Comparison of ENCODE assay signal across 17 mouse cellular contexts in genomic region chr9:100394166-100394565, GRCm38 (mm10).
DNase-seq lines count a peak whose midpoint lies in the region; ATAC-seq and TF ChIP-seq lines count a peak whose summit lies in the region.
"Had no signal": no experiment of that assay in that cellular context is flagged by ENCODE, and none has a peak within 500 bp of the region (broad histone marks: within the 10 kb centered on the region; RNA-seq: fewer than 3 reads in every experiment).

No protein-coding gene starts in this region.

- WGBS in lung, embryonic 14.5 days: 46% methylated on average over 5 of the region's 5 CpGs
- WGBS in lung, adult 2 months: 52% methylated on average over 5 of the region's 5 CpGs

- H3K9me3 ChIP-seq in lung, embryonic 14.5 days (ENCODE audit: low read depth, low read length): no peaks in the 10 kb centered on the region
- H3K9me3 ChIP-seq: embryonic facial prominence, embryonic 13.5 days; forebrain, embryonic 13.5 days; heart, embryonic 12.5 days; hindbrain, embryonic 15.5 days had no signal

- H3K27ac ChIP-seq in lung, embryonic 14.5 days (ENCODE audit: low read depth): no peak overlapping the region
- H3K27ac ChIP-seq: embryonic facial prominence, embryonic 13.5 days; forebrain, embryonic 13.5 days; hindbrain, embryonic 15.5 days had no signal

- DNase-seq in cerebellum, postnatal 10 days: peak; percentile 7 to 30
- DNase-seq in cerebellum, postnatal 4 days (ENCODE audit: low spot score in 2 of 2): no peak
- peak; percentile 19 for DNase-seq in lung, embryonic 14.5 days
- no peak for DNase-seq in lung, adult 2 months
- peak; percentile 11 for DNase-seq in 3T3-L1 (ENCODE audit: low read depth, low spot score)
- DNase-seq in brain, adult 2 months (ENCODE audit: low read depth, low spot score): peak; percentile 6
- no peak for DNase-seq in neural tube, embryonic 10.5 days (ENCODE audit: extremely low spot score, low spot score)
- DNase-seq: adrenal gland, adult 8-10 months; adrenal gland, postnatal 36 days; cerebellum, adult 11-12 months; cerebellum, adult 9-11 months; forebrain, postnatal 0 days; gastrocnemius, postnatal 14 days had no signal

- no peak overlapping the region for H3K4me3 ChIP-seq in lung, embryonic 14.5 days (ENCODE audit: low read depth, low read length)
- H3K4me3 ChIP-seq in lung, adult 2 months (replicated peaks; ENCODE audit: extremely low read depth, low read depth, low read length): no peak overlapping the region
- H3K4me3 ChIP-seq: embryonic facial prominence, embryonic 13.5 days; forebrain, embryonic 13.5 days; heart, embryonic 12.5 days; hindbrain, embryonic 15.5 days had no signal

- no peak for TF ChIP-seq CTCF in lung, embryonic 14.5 days (IDR thresholded peaks at IDR 0.05; ENCODE audit: low read depth)
- TF ChIP-seq CTCF in lung, adult 2 months (IDR thresholded peaks at IDR 0.05; ENCODE audit: insufficient read depth, low read length): no peak

- H3K4me2 ChIP-seq in lung, embryonic 14.5 days: no peak overlapping the region
- H3K4me2 ChIP-seq: embryonic facial prominence, embryonic 13.5 days; forebrain, embryonic 13.5 days; heart, embryonic 12.5 days; hindbrain, embryonic 15.5 days had no signal

- no peak overlapping the region for H3K9ac ChIP-seq in lung, embryonic 14.5 days
- H3K9ac ChIP-seq: embryonic facial prominence, embryonic 13.5 days; forebrain, embryonic 13.5 days; forebrain, postnatal 0 days; heart, embryonic 12.5 days; hindbrain, embryonic 15.5 days had no signal

- H3K27me3 ChIP-seq in lung, embryonic 14.5 days (ENCODE audit: insufficient read depth, low read length): no peaks in the 10 kb centered on the region
- H3K27me3 ChIP-seq: embryonic facial prominence, embryonic 13.5 days; forebrain, embryonic 13.5 days; hindbrain, embryonic 15.5 days had no signal

- H3K36me3 ChIP-seq in lung, embryonic 14.5 days (ENCODE audit: insufficient read depth): no peaks in the 10 kb centered on the region
- H3K36me3 ChIP-seq: embryonic facial prominence, embryonic 13.5 days; heart, embryonic 12.5 days; hindbrain, embryonic 15.5 days had no signal

- no peak for TF ChIP-seq POLR2A in lung, adult 2 months (IDR thresholded peaks at IDR 0.05; ENCODE audit: borderline replicate concordance, extremely low read depth, low read depth, low read length)

- no peaks in the 10 kb centered on the region for H3K4me1 ChIP-seq in lung, embryonic 14.5 days (ENCODE audit: insufficient read depth)
- no peaks in the 10 kb centered on the region for H3K4me1 ChIP-seq in lung, adult 2 months (ENCODE audit: control insufficient read depth, insufficient read depth, low read length)
- H3K4me1 ChIP-seq: embryonic facial prominence, embryonic 13.5 days; forebrain, embryonic 13.5 days; heart, embryonic 12.5 days; hindbrain, embryonic 15.5 days had no signal

- ATAC-seq in lung, embryonic 14.5 days (ENCODE audit: insufficient read depth): no peak
- ATAC-seq: forebrain, embryonic 13.5 days; forebrain, postnatal 0 days had no signal

Comparison
In these comparisons a context has a peak if more than half of its experiments do, and no peak if none do; other contexts are left out.
1. DNase-seq: peak in cerebellum, postnatal 10 days (2 of 2), lung, embryonic 14.5 days (single experiment), 3T3-L1 (single experiment) and brain, adult 2 months (single experiment); none in cerebellum, postnatal 4 days (0 of 2), lung, adult 2 months (single experiment) and neural tube, embryonic 10.5 days (single experiment).